Mouse (Mus musculus) stomach, postnatal 0 days (tissue): Measurements from ENCODE around the gene Stx17. TPM values are rescaled to one million over a fixed set of nuclear protein-coding genes. Genes with fewer than 3 reads are reported as not detected.
A peak's percentile ranks its signal among the peaks of the same experiment; 100 is the strongest.

ENCODE experiments used
- ATAC-seq: fragments of 200-750 bp; cut with Nextera tagmentation; 2 replicates; pipeline ENCODE4 v1.8.0; 2017; ENCODE audit not compliant: low FRiP score, low TSS enrichment
- DNase-seq: peaks from one replicate; pipeline ENCODE4 v3.0.0-alpha.2; 2016; ENCODE audit warnings: low spot score
- H3K27ac ChIP-seq: fragments of 300-500 bp; sonication (generic); replicated peaks from 2 replicates; pipeline ENCODE4 v1.5.1; 2014; ENCODE audit warnings: mild to moderate bottlenecking, control low read depth
- H3K27me3 ChIP-seq: fragments of 300-500 bp; sonication (generic); 2 replicates; pipeline ENCODE4 v1.6.1; 2014; ENCODE audit warnings: low read length; ENCODE audit not compliant: control insufficient read depth, insufficient read depth
- H3K36me3 ChIP-seq: fragments of 300-500 bp; sonication (generic); 2 replicates; pipeline ENCODE4 v1.6.1; 2014; ENCODE audit warnings: low read length, mixed read lengths; ENCODE audit not compliant: control insufficient read depth, insufficient read depth
- H3K4me1 ChIP-seq: fragments of 300-500 bp; sonication (generic); replicated peaks from 2 replicates; pipeline ENCODE4 v1.6.1; 2014; ENCODE audit warnings: antibody characterized with exemption; ENCODE audit not compliant: control insufficient read depth, insufficient read depth
- H3K4me2 ChIP-seq: fragments of 300-500 bp; sonication (generic); replicated peaks from 2 replicates; pipeline ENCODE4 v1.6.1; 2014; ENCODE audit warnings: low read depth, mild to moderate bottlenecking, control low read depth, moderate library complexity
- H3K4me3 ChIP-seq: fragments of 300-500 bp; sonication (generic); 2 replicates; pipeline ENCODE4 v1.5.1; 2014; ENCODE audit warnings: low read depth, low read length, control low read depth
- H3K9ac ChIP-seq: fragments of 300-500 bp; sonication (generic); 2 replicates; pipeline ENCODE4 v1.6.1; 2014; ENCODE audit warnings: mild to moderate bottlenecking, low read length, control low read depth, mixed read lengths
- H3K9me3 ChIP-seq: fragments of 300-500 bp; sonication (generic); 2 replicates; pipeline ENCODE4 v1.6.1; 2016; ENCODE audit warnings: low read length; ENCODE audit not compliant: control insufficient read depth
- CTCF ChIP-seq: IDR thresholded peaks from 2 replicates; pipeline ENCODE4 v1.5.1; 2016; ENCODE audit warnings: antibody characterized with exemption, low read depth, mild to moderate bottlenecking, moderate library complexity
- EP300 ChIP-seq: optimal IDR thresholded peaks from 2 replicates; pipeline ENCODE3; 2016; ENCODE audit warnings: antibody characterized with exemption
- WGBS: fragments of 180-500 bp; shearing (Covaris S2); extraction: QIAGEN DNeasy Blood & Tissue Kit; methylation state at CpG from one replicate; pipeline ENCODE4 v1.1.7; 2014; 5-methylcytosine and 5-hydroxymethylcytosine counted together
- polyA plus RNA-seq: library from polyadenylated mRNA; unstranded; fragments of >200 nt; fragmentation: Nextera tagmentation; extraction: Ambion mirVana; gene quantifications from 2 replicates; pipeline ENCODE4 v1.2.1, GENCODE M21; 2015

Stx17 gene
- polyA plus RNA-seq, 1 experiment from 2014 or later, result 28.4 TPM

- 83% methylated on average over 5 of the region's 5 CpGs for WGBS
- no peak for ATAC-seq
- H3K9me3 ChIP-seq, result no peaks in the 10 kb centered on the region
- H3K27ac ChIP-seq, result no peak overlapping the region
- no peaks in the 10 kb centered on the region for H3K4me1 ChIP-seq
- peaks cover 2% of the 10 kb centered on the region; the same call in 1 of the 2 replicates for H3K36me3 ChIP-seq
- no peak overlapping the region for H3K9ac ChIP-seq
- DNase-seq, result no peak
- H3K4me3 ChIP-seq, result no peak overlapping the region
- H3K4me2 ChIP-seq, result no peak overlapping the region
- H3K27me3 ChIP-seq, result no peaks in the 10 kb centered on the region
- no peak for TF ChIP-seq EP300
- no peak for TF ChIP-seq CTCF
Measured at GRCm38 (mm10) chr4:48163851-48164250, 39.1 kb downstream of the Stx17 start.

GRCm38 (mm10) chr4:48175666-48176065, 51.0 kb downstream of the Stx17 start:
- no peaks in the 10 kb centered on the region for H3K4me1 ChIP-seq
- H3K4me2 ChIP-seq, result no peak overlapping the region
- no peaks in the 10 kb centered on the region for H3K36me3 ChIP-seq
- DNase-seq (no peak), ATAC-seq (no peak)
- H3K4me3 ChIP-seq, result no peak overlapping the region
- H3K27ac ChIP-seq, result no peak overlapping the region
- WGBS, result 78% methylated on average over 3 of the region's 3 CpGs
- TF ChIP-seq CTCF (no peak), EP300 (no peak)
- H3K9me3 ChIP-seq, result no peaks in the 10 kb centered on the region
- H3K9ac ChIP-seq, result no peak overlapping the region
- H3K27me3 ChIP-seq, result no peaks in the 10 kb centered on the region

- 29% methylated on average over 2 of the region's 2 CpGs for WGBS
- H3K9ac ChIP-seq, result no peak overlapping the region
- DNase-seq, result no peak
- H3K9me3 ChIP-seq, result no peaks in the 10 kb centered on the region
- H3K36me3 ChIP-seq, result no peaks in the 10 kb centered on the region
- H3K4me3 ChIP-seq, result no peak overlapping the region
- no peaks in the 10 kb centered on the region for H3K27me3 ChIP-seq
- TF ChIP-seq EP300, result no peak
- no peak for TF ChIP-seq CTCF
- ATAC-seq, result no peak
- no peaks in the 10 kb centered on the region for H3K4me1 ChIP-seq
- no peak overlapping the region for H3K27ac ChIP-seq
- no peak overlapping the region for H3K4me2 ChIP-seq
Measured at GRCm38 (mm10) chr4:48180922-48181321, 56.2 kb downstream of the Stx17 start.

- Histone ChIP-seq H3K9me3 (no peaks in the 10 kb centered on the region), H3K4me3 (no peak overlapping the region), H3K4me2 (no peak overlapping the region), H3K36me3 (no peaks in the 10 kb centered on the region), H3K27me3 (no peaks in the 10 kb centered on the region), H3K27ac (no peak overlapping the region), H3K4me1 (no peaks in the 10 kb centered on the region), H3K9ac (no peak overlapping the region)
- ATAC-seq (no peak), DNase-seq (no peak)
- TF ChIP-seq CTCF, result no peak
- no peak for TF ChIP-seq EP300
- WGBS, result 84% methylated on average over 6 of the region's 6 CpGs
Measured at GRCm38 (mm10) chr4:48181366-48181765, 56.7 kb downstream of the Stx17 start.

GRCm38 (mm10) chr4:48182115-48182806, 57.5 kb downstream of the Stx17 start:
- DNase-seq, result no peak
- Histone ChIP-seq H3K9ac (no peak overlapping the region), H3K4me2 (no peak overlapping the region), H3K27ac (no peak overlapping the region), H3K36me3 (no peaks in the 10 kb centered on the region), H3K4me1 (no peaks in the 10 kb centered on the region), H3K9me3 (no peaks in the 10 kb centered on the region), H3K27me3 (no peaks in the 10 kb centered on the region), H3K4me3 (no peak overlapping the region)
- TF ChIP-seq CTCF, result no peak
- no peak for TF ChIP-seq EP300
- ATAC-seq, result no peak
- 94% methylated on average over 8 of the region's 8 CpGs for WGBS

- Histone ChIP-seq H3K27ac (no peak overlapping the region), H3K36me3 (peaks cover 4% of the 10 kb centered on the region; the same call in 1 of the 2 replicates), H3K4me1 (no peaks in the 10 kb centered on the region), H3K4me2 (no peak overlapping the region), H3K27me3 (no peaks in the 10 kb centered on the region), H3K9ac (no peak overlapping the region), H3K4me3 (no peak overlapping the region), H3K9me3 (no peaks in the 10 kb centered on the region)
- ATAC-seq, result no peak
- DNase-seq, result no peak
- TF ChIP-seq EP300 (no peak), CTCF (peak; percentile 61)
- WGBS, result 87% methylated on average over 3 of the region's 3 CpGs
Measured at GRCm38 (mm10) chr4:48197925-48198324, 73.2 kb downstream of the Stx17 start.
